Comparison of ENCODE assay signal across 22 mouse cellular contexts in genomic region chr10:44640620-44641019, GRCm38 (mm10).
"Had no signal": no experiment of that assay in that cellular context is flagged by ENCODE, and none has a peak within 500 bp of the region (broad histone marks: within the 10 kb centered on the region; RNA-seq: fewer than 3 reads in every experiment).

No protein-coding gene starts in this region.

- H3K27me3 ChIP-seq: heart, embryonic 12.5 days; hindbrain, embryonic 12.5 days; intestine, embryonic 15.5 days; limb, embryonic 12.5 days; liver, embryonic 13.5 days; liver, embryonic 15.5 days had no signal

- H3K36me3 ChIP-seq: heart, embryonic 12.5 days; hindbrain, embryonic 10.5 days; hindbrain, embryonic 12.5 days; intestine, embryonic 15.5 days; limb, embryonic 10.5 days; limb, embryonic 12.5 days; liver, embryonic 13.5 days; liver, embryonic 15.5 days had no signal

- H3K4me3 ChIP-seq: heart, adult 2 months; heart, embryonic 12.5 days; hindbrain, embryonic 10.5 days; hindbrain, embryonic 12.5 days; intestine, embryonic 15.5 days; layer of hippocampus, adult 2 months; left cerebral cortex, adult 2 months; limb, embryonic 10.5 days; limb, embryonic 12.5 days; liver, embryonic 13.5 days; liver, embryonic 15.5 days had no signal

- DNase-seq: gastrocnemius, postnatal 14 days; gastrocnemius, postnatal 36 days; heart, adult 2 months; heart, postnatal 10 days; heart, postnatal 4 days; kidney, adult 18-20 months; kidney, adult 8-10 months; kidney, postnatal 10 days; kidney, postnatal 25 days; kidney, postnatal 4 days; liver; liver, embryonic 13.5 days; liver, postnatal 0 days had no signal
